ENCODE assay signal across 8 mouse cellular contexts in the genomic region with DNA sequence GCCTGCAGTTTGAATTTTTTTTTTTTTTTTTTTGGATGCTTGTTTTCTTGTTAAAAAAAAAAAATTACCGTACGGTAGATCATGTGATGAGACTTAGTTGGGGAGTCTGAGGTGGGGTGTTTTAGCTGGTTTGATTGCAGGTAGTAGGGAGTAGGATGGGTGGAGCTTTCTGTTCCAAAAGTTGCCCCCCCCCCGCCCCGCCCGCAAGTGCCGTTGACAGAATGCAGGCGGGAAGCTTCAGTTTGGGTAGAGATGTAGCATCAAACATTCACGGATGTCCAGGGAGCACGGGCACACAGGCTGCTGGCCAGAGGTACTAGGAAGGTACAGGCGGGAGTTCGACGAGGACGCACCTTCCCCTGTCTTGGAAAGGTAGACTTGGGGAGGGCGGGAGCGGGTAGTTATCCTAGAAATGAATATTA. TPM values are rescaled to one million over a fixed set of nuclear protein-coding genes. Genes with fewer than 3 reads are reported as not detected.
DNase-seq lines count a peak whose midpoint lies in the region; ATAC-seq and TF ChIP-seq lines count a peak whose summit lies in the region.

No protein-coding gene starts in this region.

- ATAC-seq in forebrain, postnatal 0 days, result peak; percentile 2

- H3K9me3 ChIP-seq in forebrain, postnatal 0 days (ENCODE audit: low read length), result no peaks in the 10 kb centered on the region

- peak overlapping the region; percentile 76 for H3K9ac ChIP-seq in forebrain, postnatal 0 days

- H3K4me2 ChIP-seq in forebrain, postnatal 0 days (ENCODE audit: low read depth), result peak overlapping the region; percentile 90

- no peak for TF ChIP-seq CTCF in cerebellum, adult 2 months (IDR thresholded peaks at IDR 0.05; ENCODE audit: borderline replicate concordance, insufficient read depth, low read depth, low read length)
- TF ChIP-seq CTCF in forebrain, postnatal 0 days (IDR thresholded peaks at IDR 0.05; ENCODE audit: low read depth), result no peak
- TF ChIP-seq CTCF in kidney, adult 2 months (conservative IDR thresholded peaks at IDR 0.05; ENCODE audit: insufficient read depth, insufficient read length, low read depth, low read length), result no peak

- H3K36me3 ChIP-seq in forebrain, postnatal 0 days (ENCODE audit: insufficient read depth), result no peaks in the 10 kb centered on the region
- H3K36me3 ChIP-seq in kidney, adult 2 months (ENCODE audit: control insufficient read depth, insufficient read depth, low read length), result peaks cover 1% of the 10 kb centered on the region; the same call in 1 of the 2 replicates

- TF ChIP-seq POLR2A in cerebellum, adult 2 months (IDR thresholded peaks at IDR 0.05; ENCODE audit: borderline replicate concordance, insufficient read depth, low read length), result no peak
- no peak for TF ChIP-seq POLR2A in kidney, adult 2 months (IDR thresholded peaks at IDR 0.05; ENCODE audit: low read depth, low read length)

- peak overlapping the region; percentile 81 for H3K4me3 ChIP-seq in cerebellum, adult 2 months (replicated peaks; ENCODE audit: insufficient read depth, low read depth, low read length)
- peak overlapping the region; percentile 61 for H3K4me3 ChIP-seq in forebrain, postnatal 0 days (ENCODE audit: low read depth, low read length)
- peak overlapping the region; percentile 77 for H3K4me3 ChIP-seq in kidney, adult 2 months (ENCODE audit: insufficient read depth, low read depth, low read length)

- no peaks in the 10 kb centered on the region for H3K27me3 ChIP-seq in cerebellum, adult 2 months (ENCODE audit: control insufficient read depth, insufficient read depth, low read length)
- no peaks in the 10 kb centered on the region for H3K27me3 ChIP-seq in forebrain, postnatal 0 days (ENCODE audit: insufficient read depth, low read length)
- no peaks in the 10 kb centered on the region for H3K27me3 ChIP-seq in kidney, adult 2 months (replicated peaks; ENCODE audit: control insufficient read depth, insufficient read depth, low read length)

- H3K27ac ChIP-seq in cerebellum, adult 2 months (ENCODE audit: insufficient read depth, low read length), result no peak overlapping the region
- H3K27ac ChIP-seq in forebrain, postnatal 0 days (ENCODE audit: low read depth, low read length), result 0 out of 2 replicates have a peak overlapping the region, but pooled peaks have one; percentile 90
- H3K27ac ChIP-seq in kidney, adult 2 months (ENCODE audit: insufficient read depth, low read depth, low read length), result peak overlapping the region; percentile 71

- H3K4me1 ChIP-seq in cerebellum, adult 2 months (ENCODE audit: control insufficient read depth, insufficient read depth, low read length), result no peaks in the 10 kb centered on the region
- no peaks in the 10 kb centered on the region for H3K4me1 ChIP-seq in forebrain, postnatal 0 days (ENCODE audit: insufficient read depth)
- H3K4me1 ChIP-seq in kidney, adult 2 months (ENCODE audit: control insufficient read depth, insufficient read depth, low read length), result peaks cover 6% of the 10 kb centered on the region; the same call in 1 of the 2 replicates

- under 1% methylated on average over 15 of the region's 15 CpGs for WGBS in cerebellum, adult 2 months
- under 1% methylated on average over 15 of the region's 15 CpGs for WGBS in forebrain, postnatal 0 days
- under 1% methylated on average over 15 of the region's 15 CpGs for WGBS in kidney, adult 2 months

- peak; percentile 66 for DNase-seq in embryo, embryonic 10 days (ENCODE audit: low spot score)
- DNase-seq in embryo, embryonic 9.5 days (ENCODE audit: extremely low spot score), result no peak
- DNase-seq in cerebellum, adult 2 months, result peak; percentile 58
- no peak for DNase-seq in forebrain, postnatal 0 days
- peak; percentile 54 for DNase-seq in kidney, adult 2 months
- peak; percentile 34 for DNase-seq in lung, postnatal 36 days
- DNase-seq in spleen, postnatal 10 days (ENCODE audit: low spot score in 2 of 2), result peak; percentile 75 to 78
- no peak for DNase-seq in urinary bladder, postnatal 36 days (ENCODE audit: low spot score in 2 of 2)

RNA-seq across cellular contexts. Expression of a gene that starts 8.7 kb away (rescaled TPM):
- polyA plus RNA-seq in cerebellum, adult 2 months (2012; rRNA removed), result 45.6 and 52.7 TPM in 2 replicates
- total RNA-seq in forebrain, postnatal 0 days (2014; rRNA removed), result 89.0 and 102 TPM in 2 replicates
- 36.0 and 44.0 TPM in 2 replicates for polyA plus RNA-seq in forebrain, postnatal 0 days (2015; fragmentation: Nextera tagmentation; extraction: Ambion mirVana)
- 15.9 and 17.1 TPM in 2 replicates for polyA plus RNA-seq in kidney, adult 2 months (2012; rRNA removed)

RNA-seq across cellular contexts. Expression of a gene that starts 30.5 kb away (rescaled TPM):
- polyA plus RNA-seq in cerebellum, adult 2 months (2012; rRNA removed), result 30.5 and 32.5 TPM in 2 replicates
- total RNA-seq in forebrain, postnatal 0 days (2014; rRNA removed), result 33.2 and 34.5 TPM in 2 replicates
- polyA plus RNA-seq in forebrain, postnatal 0 days (2015; fragmentation: Nextera tagmentation; extraction: Ambion mirVana), result 38.6 and 42.7 TPM in 2 replicates
- 6.4 and 7.9 TPM in 2 replicates for polyA plus RNA-seq in kidney, adult 2 months (2012; rRNA removed)

RNA-seq across cellular contexts. Expression of a gene that starts 52.6 kb away (rescaled TPM):
- polyA plus RNA-seq in cerebellum, adult 2 months (2012; rRNA removed), result 1.5 TPM in 2 replicates
- 8.7 TPM in 2 replicates for total RNA-seq in forebrain, postnatal 0 days (2014; rRNA removed)
- 5.9 and 6.2 TPM in 2 replicates for polyA plus RNA-seq in forebrain, postnatal 0 days (2015; fragmentation: Nextera tagmentation; extraction: Ambion mirVana)
- polyA plus RNA-seq in kidney, adult 2 months (2012; rRNA removed), result 0.72 and 0.79 TPM in 2 replicates

Comparison
In these comparisons a context has a peak if more than half of its experiments do, and no peak if none do; other contexts are left out.
1. DNase-seq: peak in embryo, embryonic 10 days (single experiment), cerebellum, adult 2 months (2 of 2), kidney, adult 2 months (single experiment), lung, postnatal 36 days (single experiment) and spleen, postnatal 10 days (2 of 2); none in embryo, embryonic 9.5 days (single experiment), forebrain, postnatal 0 days (single experiment) and urinary bladder, postnatal 36 days (0 of 2).
2. Peak in every context shown above with its lines, with median percentiles within 50 percentile points of each other: H3K4me3 ChIP-seq.